Mouse (Mus musculus): ENCODE data around the gene Nsmce4a. TPM values are rescaled to one million over a fixed set of nuclear protein-coding genes. Genes with fewer than 3 reads are reported as not detected.

Gene Nsmce4a
- total and polyA plus RNA-seq, 3 experiments, result 117 to 134 (median 129) TPM

DNA sequence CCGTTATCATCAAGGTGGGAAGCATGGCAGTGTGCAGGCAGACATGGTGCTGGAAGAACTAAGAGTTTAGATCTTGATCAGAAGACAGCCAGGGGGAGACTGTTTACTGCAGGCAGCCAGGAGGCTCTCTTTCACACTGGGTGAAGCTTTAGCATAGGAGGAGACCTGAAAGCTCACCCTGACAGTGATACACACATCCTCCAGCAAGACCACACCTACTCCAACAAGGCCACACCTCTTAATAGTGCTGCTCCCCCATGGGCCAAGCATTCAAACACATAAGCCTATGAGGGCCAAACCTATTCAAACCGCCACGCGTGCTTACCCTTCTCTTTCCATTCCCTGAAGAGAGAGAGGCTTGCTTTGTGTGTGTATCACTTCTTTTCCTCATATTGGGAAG, 9.6 kb downstream of the Nsmce4a start:
- Histone ChIP-seq H3K4me1 (ENCODE audit: control insufficient read depth in 1 of 2, insufficient read depth in 2 of 2, low read length in 2 of 2) (peaks cover 19 to 46% of the 10 kb centered on the region in 2 experiments), H3K4me3 (ENCODE audit: control insufficient read depth in 1 of 2, insufficient read depth in 1 of 2, low read depth in 2 of 2, low read length in 2 of 2) (no peak overlapping the region), H3K27ac (ENCODE audit: control insufficient read depth, low read depth, low read length) (no peak overlapping the region), H3K36me3 (ENCODE audit: control insufficient read depth in 1 of 2, insufficient read depth in 2 of 2, low read length in 2 of 2) (peaks cover 0 to 36% of the 10 kb centered on the region in 2 experiments; a peak in 2 of 4 replicates), H3K9ac (ENCODE audit: control insufficient read depth, low read depth, low read length, poor library complexity, severe bottlenecking) (no peak overlapping the region), H3K9me3 (replicated peaks; ENCODE audit: insufficient read depth, low read length) (no peaks in the 10 kb centered on the region), H3K79me2 (ENCODE audit: control insufficient read depth, insufficient read depth, low read length, poor library complexity) (no peaks in the 10 kb centered on the region), H3K27me3 (ENCODE audit: control insufficient read depth in 1 of 2, insufficient read depth in 2 of 2, low read length in 2 of 2) (no peaks in the 10 kb centered on the region)
- TF ChIP-seq NRF1 (IDR thresholded peaks at IDR 0.05; ENCODE audit: insufficient read depth, low read depth, low read length, poor library complexity, severe bottlenecking) (no peak), ELF1 (IDR thresholded peaks at IDR 0.05; ENCODE audit: low read depth, low read length) (no peak)
- DNase-seq (ENCODE audit: low read depth, low spot score), result peak; percentile 41

DNA sequence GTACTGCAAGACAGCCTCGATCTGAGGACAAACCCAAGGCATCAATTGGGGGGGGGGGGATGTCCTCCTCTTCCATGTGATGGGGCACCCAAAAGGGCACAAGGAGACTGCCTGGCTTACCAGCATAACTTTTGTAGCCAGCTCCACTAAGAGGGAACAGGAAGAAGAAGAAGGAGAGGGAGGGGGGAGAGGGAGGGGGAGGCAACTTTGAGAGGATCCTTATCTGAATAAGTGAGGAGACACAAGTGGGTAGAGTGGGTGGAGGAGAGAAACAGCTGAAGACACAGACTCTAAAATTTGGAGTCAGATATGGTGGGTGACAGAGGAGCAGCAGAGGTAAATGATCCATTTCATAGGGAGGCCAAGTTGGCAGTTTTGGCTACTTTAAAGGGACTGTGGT, 12.0 kb downstream of the Nsmce4a start:
- no peaks in the 10 kb centered on the region for H3K27me3 ChIP-seq (ENCODE audit: control insufficient read depth in 1 of 2, insufficient read depth in 2 of 2, low read length in 2 of 2)
- H3K79me2 ChIP-seq (ENCODE audit: control insufficient read depth, insufficient read depth, low read length, poor library complexity), result no peaks in the 10 kb centered on the region
- peak; percentile 76 for DNase-seq (ENCODE audit: low read depth, low spot score)
- peaks cover 19 to 46% of the 10 kb centered on the region in 2 experiments for H3K4me1 ChIP-seq (ENCODE audit: control insufficient read depth in 1 of 2, insufficient read depth in 2 of 2, low read length in 2 of 2)
- no peaks in the 10 kb centered on the region for H3K9me3 ChIP-seq (replicated peaks; ENCODE audit: insufficient read depth, low read length)
- peak overlapping the region; percentile 32 for H3K27ac ChIP-seq (ENCODE audit: control insufficient read depth, low read depth, low read length)
- H3K36me3 ChIP-seq (ENCODE audit: control insufficient read depth in 1 of 2, insufficient read depth in 2 of 2, low read length in 2 of 2), result peaks cover 0 to 36% of the 10 kb centered on the region in 2 experiments; a peak in 2 of 4 replicates
- H3K4me3 ChIP-seq (ENCODE audit: control insufficient read depth in 1 of 2, insufficient read depth in 1 of 2, low read depth in 2 of 2, low read length in 2 of 2), result 0 out of 4 replicates have a peak overlapping the region, but pooled peaks of 1 of the 2 experiments have one; percentile 16
- TF ChIP-seq MYB (IDR thresholded peaks at IDR 0.05; ENCODE audit: low read depth, low read length), result no peak
- TF ChIP-seq MAZ (IDR thresholded peaks at IDR 0.05; ENCODE audit: low read depth, low read length), result peak; percentile 99
- TF ChIP-seq SIN3A (IDR thresholded peaks at IDR 0.05; ENCODE audit: low read length), result peak; percentile 29; the same call in 1 of the 2 replicates
- peak; percentile 80 for TF ChIP-seq ETS1 (IDR thresholded peaks at IDR 0.05; ENCODE audit: low read depth, low read length)
- peak; percentile 63 for TF ChIP-seq ELF1 (IDR thresholded peaks at IDR 0.05; ENCODE audit: low read depth, low read length)
- no peak for TF ChIP-seq HCFC1 (IDR thresholded peaks at IDR 0.05; ENCODE audit: low read depth, low read length)
- TF ChIP-seq MAFK (IDR thresholded peaks at IDR 0.05; ENCODE audit: borderline replicate concordance, low read depth, low read length), result no peak
- peak; percentile 66; the same call in 1 of the 2 replicates for TF ChIP-seq GATA1 (IDR thresholded peaks at IDR 0.05; ENCODE audit: low read depth, low read length)
- no peak for TF ChIP-seq NELFE (IDR thresholded peaks at IDR 0.05; ENCODE audit: low read depth, low read length)
- 0 out of 2 replicates have a peak, but pooled peaks have one; percentile 30 for TF ChIP-seq MYC (IDR thresholded peaks at IDR 0.05; ENCODE audit: low read depth, low read length)
- peak; percentile 31 to 57; a peak in 2 of 4 replicates for TF ChIP-seq EP300 (IDR thresholded peaks at IDR 0.05; ENCODE audit: low read depth in 1 of 2, low read length in 2 of 2)
- H3K9ac ChIP-seq (ENCODE audit: control insufficient read depth, low read depth, low read length, poor library complexity, severe bottlenecking), result peak overlapping the region; percentile 35

DNA sequence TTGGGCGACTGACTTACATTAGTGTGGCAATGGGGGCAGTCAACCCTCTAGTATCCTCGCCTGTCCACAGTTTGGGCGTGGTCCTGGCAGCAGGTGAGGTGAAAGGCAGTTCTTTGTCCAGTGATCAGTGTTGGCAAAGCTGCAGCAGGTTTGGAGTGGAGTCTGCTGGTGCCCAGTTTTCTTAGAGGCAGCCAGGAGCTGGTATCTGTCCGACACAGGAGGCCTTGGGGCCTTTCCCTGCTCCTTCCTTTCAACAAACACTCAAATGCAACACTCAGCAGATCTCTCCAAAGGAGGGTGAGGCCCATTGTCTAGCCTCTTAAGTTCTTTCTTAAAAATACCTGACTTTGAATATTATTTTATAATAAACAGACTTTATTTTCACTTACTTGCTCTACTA, 14.3 kb downstream of the Nsmce4a start:
- Histone ChIP-seq H3K9ac (ENCODE audit: control insufficient read depth, low read depth, low read length, poor library complexity, severe bottlenecking) (no peak overlapping the region), H3K9me3 (replicated peaks; ENCODE audit: insufficient read depth, low read length) (no peaks in the 10 kb centered on the region), H3K4me3 (ENCODE audit: control insufficient read depth in 1 of 2, insufficient read depth in 1 of 2, low read depth in 2 of 2, low read length in 2 of 2) (no peak overlapping the region), H3K4me1 (ENCODE audit: control insufficient read depth in 1 of 2, insufficient read depth in 2 of 2, low read length in 2 of 2) (peaks cover 8 to 28% of the 10 kb centered on the region in 2 experiments), H3K36me3 (ENCODE audit: control insufficient read depth in 1 of 2, insufficient read depth in 2 of 2, low read length in 2 of 2) (peaks cover 0 to 22% of the 10 kb centered on the region in 2 experiments; a peak in 2 of 4 replicates), H3K79me2 (ENCODE audit: control insufficient read depth, insufficient read depth, low read length, poor library complexity) (no peaks in the 10 kb centered on the region), H3K27me3 (ENCODE audit: control insufficient read depth in 1 of 2, insufficient read depth in 2 of 2, low read length in 2 of 2) (peaks cover 3 to 10% of the 10 kb centered on the region in 2 experiments; a peak in 3 of 4 replicates), H3K27ac (ENCODE audit: control insufficient read depth, low read depth, low read length) (no peak overlapping the region)
- DNase-seq (ENCODE audit: low read depth, low spot score), result no peak
- TF ChIP-seq ZMIZ1 (IDR thresholded peaks at IDR 0.05; ENCODE audit: low read depth, low read length) (no peak), MYC (IDR thresholded peaks at IDR 0.05; ENCODE audit: low read depth, low read length) (no peak), MAX (IDR thresholded peaks at IDR 0.05; ENCODE audit: low read length) (no peak), ETS1 (IDR thresholded peaks at IDR 0.05; ENCODE audit: low read depth, low read length) (no peak), SMC3 (IDR thresholded peaks at IDR 0.05; ENCODE audit: low read depth, low read length) (no peak), SIN3A (IDR thresholded peaks at IDR 0.05; ENCODE audit: low read length) (no peak), POLR2AphosphoS5 (IDR thresholded peaks at IDR 0.05; ENCODE audit: borderline replicate concordance, low read depth, low read length) (no peak), TBP (IDR thresholded peaks at IDR 0.05; ENCODE audit: low read depth, low read length) (no peak)

Measured in MEL (cell line).